Mouse (Mus musculus): ENCODE results near the gene Tuba3a. TPM values are rescaled to one million over a fixed set of nuclear protein-coding genes. Genes with fewer than 3 reads are reported as not detected.

Gene Tuba3a
- polyA plus RNA-seq, 1 experiment from 2014 or later: 0.10 TPM

Small RNAs within 50 kb of the gene (microRNA-seq; reads per million reads assigned to microRNA genes)
- gene Mir8113 (ENCODE audit: borderline number of aligned reads): not detected

Other genes with a start within 250 kb of the Tuba3a start
- 66.6 and 80.5 TPM in 2 replicates for gene Ing4, start 246.3 kb downstream of the Tuba3a start, polyA plus RNA-seq (2014; fragmentation: Nextera tagmentation; extraction: Ambion mirVana)
- gene Acrbp, start 236.4 kb downstream of the Tuba3a start, polyA plus RNA-seq (2014; fragmentation: Nextera tagmentation; extraction: Ambion mirVana): 8.3 TPM in 2 replicates
- gene Lpar5, start 218.1 kb downstream of the Tuba3a start, polyA plus RNA-seq (2014; fragmentation: Nextera tagmentation; extraction: Ambion mirVana): 0.27 TPM in 1 of 2 replicates, not detected in the other
- 64.4 and 67.8 TPM in 2 replicates for gene Chd4, start 190.1 kb downstream of the Tuba3a start, polyA plus RNA-seq (2014; fragmentation: Nextera tagmentation; extraction: Ambion mirVana)
- gene Nop2, start 154.1 kb downstream of the Tuba3a start, polyA plus RNA-seq (2014; fragmentation: Nextera tagmentation; extraction: Ambion mirVana): 50.7 and 52.9 TPM in 2 replicates
- gene Iffo1, start 140.8 kb downstream of the Tuba3a start, polyA plus RNA-seq (2014; fragmentation: Nextera tagmentation; extraction: Ambion mirVana): 6.7 and 11.0 TPM in 2 replicates
- gene Gapdh, start 119.6 kb downstream of the Tuba3a start, polyA plus RNA-seq (2014; fragmentation: Nextera tagmentation; extraction: Ambion mirVana): 4,443 and 4,472 TPM in 2 replicates
- 82.3 and 84.0 TPM in 2 replicates for gene Ncapd2, start 94.3 kb downstream of the Tuba3a start, polyA plus RNA-seq (2014; fragmentation: Nextera tagmentation; extraction: Ambion mirVana)
- gene Mrpl51, start 94.2 kb downstream of the Tuba3a start, polyA plus RNA-seq (2014; fragmentation: Nextera tagmentation; extraction: Ambion mirVana): 226 and 234 TPM in 2 replicates
- 1.6 and 2.2 TPM in 2 replicates for gene Vamp1, start 70.5 kb downstream of the Tuba3a start, polyA plus RNA-seq (2014; fragmentation: Nextera tagmentation; extraction: Ambion mirVana)
- 2.0 and 2.2 TPM in 2 replicates for gene Tapbpl, start 54.2 kb downstream of the Tuba3a start, polyA plus RNA-seq (2014; fragmentation: Nextera tagmentation; extraction: Ambion mirVana)
- 1.2 and 1.4 TPM in 2 replicates for gene Cd27, start 49.0 kb downstream of the Tuba3a start, polyA plus RNA-seq (2014; fragmentation: Nextera tagmentation; extraction: Ambion mirVana)
- 35.0 and 40.7 TPM in 2 replicates for gene Ltbr, start 27.8 kb upstream of the Tuba3a start, polyA plus RNA-seq (2014; fragmentation: Nextera tagmentation; extraction: Ambion mirVana)
- gene Scnn1a, start 34.6 kb upstream of the Tuba3a start, polyA plus RNA-seq (2014; fragmentation: Nextera tagmentation; extraction: Ambion mirVana): 0.69 and 0.93 TPM in 2 replicates
- gene Tnfrsf1a, start 63.3 kb upstream of the Tuba3a start, polyA plus RNA-seq (2014; fragmentation: Nextera tagmentation; extraction: Ambion mirVana): 33.3 and 37.0 TPM in 2 replicates
- not detected in 2 replicates for gene Plekhg6, start 94.8 kb upstream of the Tuba3a start, polyA plus RNA-seq (2014; fragmentation: Nextera tagmentation; extraction: Ambion mirVana)
- gene Cd9, start 208.7 kb upstream of the Tuba3a start, polyA plus RNA-seq (2014; fragmentation: Nextera tagmentation; extraction: Ambion mirVana): 70.9 and 80.8 TPM in 2 replicates